Mouse (Mus musculus): ENCODE measurements at regions not wholly inside any gene's neighbourhood (a gene's known extent, or its start where the extent isn't known, plus 50 kb on each side); places are given as distances from the start of the nearest gene placed in this dataset.

GRCm38 (mm10) chr17:89272141-89272540, 71.7 kb upstream of the Fshr start:
- no peaks in the 10 kb centered on the region for H3K27me3 ChIP-seq (ENCODE audit: control insufficient read depth, insufficient read depth, low read length)
- no peak overlapping the region for H3K4me2 ChIP-seq (ENCODE audit: low read length)

GRCm38 (mm10) chr17:89255687-89256086, 55.2 kb upstream of the Fshr start:
- no peak overlapping the region for H3K4me2 ChIP-seq (ENCODE audit: low read length)
- H3K4me1 ChIP-seq (ENCODE audit: control insufficient read depth, insufficient read depth, low read length): no peaks in the 10 kb centered on the region
- no peak overlapping the region for H3K9ac ChIP-seq (replicated peaks; ENCODE audit: low read length)
- H3K27ac ChIP-seq (replicated peaks; ENCODE audit: low read depth, low read length): no peak overlapping the region
- H3K27me3 ChIP-seq (ENCODE audit: control insufficient read depth, insufficient read depth, low read length): no peaks in the 10 kb centered on the region
- no peaks in the 10 kb centered on the region for H3K9me3 ChIP-seq (ENCODE audit: control insufficient read depth, low read length)
- ATAC-seq (ENCODE audit: low FRiP score, low TSS enrichment): no peak
- peak; percentile 7 for DNase-seq
- 52% methylated on average over 3 of the region's 3 CpGs for WGBS
- H3K4me3 ChIP-seq (replicated peaks; ENCODE audit: low read depth, low read length): no peak overlapping the region
- no peaks in the 10 kb centered on the region for H3K36me3 ChIP-seq (ENCODE audit: control insufficient read depth, insufficient read depth, low read length)

More at GRCm38 (mm10) chr17:89272141-89272540, 71.7 kb upstream of the Fshr start:
- DNase-seq (no peak), ATAC-seq (ENCODE audit: low FRiP score, low TSS enrichment) (no peak)
- Histone ChIP-seq H3K27ac (replicated peaks; ENCODE audit: low read depth, low read length) (no peak overlapping the region), H3K36me3 (ENCODE audit: control insufficient read depth, insufficient read depth, low read length) (no peaks in the 10 kb centered on the region), H3K4me3 (replicated peaks; ENCODE audit: low read depth, low read length) (no peak overlapping the region), H3K4me1 (ENCODE audit: control insufficient read depth, insufficient read depth, low read length) (no peaks in the 10 kb centered on the region), H3K9me3 (ENCODE audit: control insufficient read depth, low read length) (no peaks in the 10 kb centered on the region), H3K9ac (replicated peaks; ENCODE audit: low read length) (no peak overlapping the region)

- Histone ChIP-seq H3K27me3 (ENCODE audit: control insufficient read depth, insufficient read depth, low read length) (no peaks in the 10 kb centered on the region), H3K9me3 (ENCODE audit: control insufficient read depth, low read length) (no peaks in the 10 kb centered on the region), H3K4me2 (ENCODE audit: low read length) (no peak overlapping the region), H3K36me3 (ENCODE audit: control insufficient read depth, insufficient read depth, low read length) (no peaks in the 10 kb centered on the region), H3K27ac (replicated peaks; ENCODE audit: low read depth, low read length) (no peak overlapping the region), H3K9ac (replicated peaks; ENCODE audit: low read length) (no peak overlapping the region), H3K4me3 (replicated peaks; ENCODE audit: low read depth, low read length) (no peak overlapping the region), H3K4me1 (ENCODE audit: control insufficient read depth, insufficient read depth, low read length) (no peaks in the 10 kb centered on the region)
- DNase-seq (no peak), ATAC-seq (ENCODE audit: low FRiP score, low TSS enrichment) (no peak)
- WGBS: 84% methylated on average over 5 of the region's 5 CpGs
Observed at GRCm38 (mm10) chr17:89250811-89251210, 50.3 kb upstream of the Fshr start.

Measured in midbrain, embryonic 14.5 days (tissue).